12 mouse cellular contexts compared by ENCODE assay signal in genomic region chr2:94045411-94046090, GRCm38 (mm10). TPM values are rescaled to one million over a fixed set of nuclear protein-coding genes. Genes with fewer than 3 reads are reported as not detected.
A peak's percentile ranks its signal among the peaks of the same experiment; 100 is the strongest.
DNase-seq lines count a peak whose midpoint lies in the region; ATAC-seq lines count a peak whose summit lies in the region.
"Had no signal": no experiment of that assay in that cellular context is flagged by ENCODE, and none has a peak within 500 bp of the region (broad histone marks: within the 10 kb centered on the region; RNA-seq: fewer than 3 reads in every experiment).

No protein-coding gene starts in this region.

- DNase-seq in heart, adult 8-10 months (ENCODE audit: low spot score) = peak; percentile 27
- DNase-seq in heart, postnatal 25 days (ENCODE audit: low spot score) = no peak
- peak; percentile 85 for DNase-seq in MN1 (ENCODE audit: low spot score)
- DNase-seq in cerebellum, adult 9-11 months = peak; percentile 14
- DNase-seq in intestine, embryonic 14.5 days (ENCODE audit: low spot score) = no peak
- DNase-seq in thymus, postnatal 4 days = no peak
- DNase-seq: kidney, adult 2 months; right cerebral cortex, adult 18-20 months had no signal

- H3K36me3 ChIP-seq in intestine, embryonic 14.5 days (ENCODE audit: control insufficient read depth, insufficient read depth, low read length) = 0 out of 2 replicates have a peak, but pooled peaks cover 6% of the 10 kb centered on the region
- H3K36me3 ChIP-seq in kidney, embryonic 15.5 days = peaks cover 10% of the 10 kb centered on the region; the same call in 1 of the 2 replicates

- no peak overlapping the region for H3K9ac ChIP-seq in intestine, embryonic 14.5 days (ENCODE audit: low read length)
- no peak overlapping the region for H3K9ac ChIP-seq in kidney, embryonic 15.5 days

- H3K4me1 ChIP-seq in intestine, embryonic 14.5 days (replicated peaks; ENCODE audit: control insufficient read depth, insufficient read depth, low read length) = peaks cover 19% of the 10 kb centered on the region
- no peaks in the 10 kb centered on the region for H3K4me1 ChIP-seq in kidney, embryonic 15.5 days

- intact Hi-C loops in heart, postnatal 25 days (cut with DNase I) = no loop called here

- WGBS in intestine, embryonic 14.5 days = 22% methylated on average over 6 of the region's 6 CpGs
- 60% methylated on average over 6 of the region's 6 CpGs for WGBS in kidney, embryonic 15.5 days

- no peak overlapping the region for H3K4me3 ChIP-seq in intestine, embryonic 14.5 days (ENCODE audit: low read depth, low read length)
- no peak overlapping the region for H3K4me3 ChIP-seq in kidney, embryonic 15.5 days (replicated peaks)
- H3K4me3 ChIP-seq: megakaryocyte, embryonic 14.5 days had no signal

- ATAC-seq in intestine, embryonic 14.5 days (replicated peaks; ENCODE audit: low FRiP score, low TSS enrichment, low read depth) = peak; percentile 48; the same call in 1 of the 2 replicates
- ATAC-seq in monocyte, adult 5-6 weeks (replicated peaks; ENCODE audit: insufficient number of reproducible peaks, low FRiP score, low TSS enrichment, poor library complexity, severe bottlenecking) = no peak
- no peak for ATAC-seq in kidney, embryonic 15.5 days (replicated peaks; ENCODE audit: low FRiP score)

- no peaks in the 10 kb centered on the region for H3K27me3 ChIP-seq in intestine, embryonic 14.5 days (replicated peaks; ENCODE audit: control insufficient read depth, insufficient read depth, low read length)
- no peaks in the 10 kb centered on the region for H3K27me3 ChIP-seq in kidney, embryonic 15.5 days
- H3K27me3 ChIP-seq: megakaryocyte, embryonic 14.5 days had no signal

- no peak overlapping the region for H3K4me2 ChIP-seq in intestine, embryonic 14.5 days (ENCODE audit: low read length)
- no peak overlapping the region for H3K4me2 ChIP-seq in kidney, embryonic 15.5 days

- H3K9me3 ChIP-seq in intestine, embryonic 14.5 days (ENCODE audit: control insufficient read depth, low read length) = no peaks in the 10 kb centered on the region
- no peaks in the 10 kb centered on the region for H3K9me3 ChIP-seq in kidney, embryonic 15.5 days (replicated peaks)
- H3K9me3 ChIP-seq: megakaryocyte, embryonic 14.5 days had no signal

- peak overlapping the region; percentile 34; the same call in 1 of the 2 replicates for H3K27ac ChIP-seq in intestine, embryonic 14.5 days (ENCODE audit: low read depth)
- H3K27ac ChIP-seq in kidney, embryonic 15.5 days = no peak overlapping the region

RNA-seq across cellular contexts. Expression of gene Alkbh3, which starts 34.9 kb away (rescaled TPM):
- 10 to 100 TPM; 50.2 to 61.7 (median 59.9) TPM for total RNA-seq in heart, adult 8-10 months (2022)
- 10 to 100 TPM; 56.9 to 63.9 TPM for total RNA-seq in heart, postnatal 25 days (2021)
- polyA plus RNA-seq in intestine, embryonic 14.5 days (2014; fragmentation: Nextera tagmentation; extraction: Ambion mirVana) = 64.3 and 70.5 TPM in 2 replicates
- total RNA-seq in monocyte, adult 5-6 weeks (2017) = 31.3 to 51.4 TPM (median 31.8 TPM) in 3 replicates
- polyA plus RNA-seq in kidney, embryonic 15.5 days (2015; fragmentation: Nextera tagmentation; extraction: Ambion mirVana) = 59.3 and 69.5 TPM in 2 replicates

RNA-seq across cellular contexts. Expression of gene Gm27027, which starts 49.4 kb away (rescaled TPM):
- total RNA-seq in heart, adult 8-10 months (2022) = not detected
- total RNA-seq in heart, postnatal 25 days (2021) = not detected
- not detected in 2 replicates for polyA plus RNA-seq in intestine, embryonic 14.5 days (2014; fragmentation: Nextera tagmentation; extraction: Ambion mirVana)
- not detected in 3 replicates for total RNA-seq in monocyte, adult 5-6 weeks (2017)
- not detected in 2 replicates for polyA plus RNA-seq in kidney, embryonic 15.5 days (2015; fragmentation: Nextera tagmentation; extraction: Ambion mirVana)
- polyA plus RNA-seq: kidney, adult 2 months; thymus, postnatal 0 days had no signal

Comparison
In these comparisons a context has a peak if more than half of its experiments do, and no peak if none do; other contexts are left out.
1. DNase-seq: peak in heart, adult 8-10 months (single experiment), MN1 (single experiment) and cerebellum, adult 9-11 months (single experiment); none in heart, postnatal 25 days (single experiment), intestine, embryonic 14.5 days (single experiment) and thymus, postnatal 4 days (single experiment).